Mouse (Mus musculus) limb, embryonic 15.5 days (tissue): ENCODE measurements around the gene Prkca. TPM values are rescaled to one million over a fixed set of nuclear protein-coding genes. Genes with fewer than 3 reads are reported as not detected.

Experiments
- ATAC-seq: fragments of 200-750 bp; cut with Nextera tagmentation; 2 replicates; pipeline ENCODE4 v1.8.0; 2017; ENCODE audit warnings: low read depth, moderate TSS enrichment; ENCODE audit not compliant: insufficient number of reproducible peaks, low FRiP score, low TSS enrichment
- H3K27ac ChIP-seq: fragments of 300-500 bp; sonication (generic); 2 replicates; pipeline ENCODE4 v1.5.1; 2015; ENCODE audit warnings: moderate library complexity, mild to moderate bottlenecking, inconsistent platforms
- H3K27me3 ChIP-seq: fragments of 300-500 bp; sonication (generic); 2 replicates; pipeline ENCODE4 v1.6.1; 2015; ENCODE audit warnings: inconsistent platforms
- H3K36me3 ChIP-seq: fragments of 300-500 bp; sonication (generic); 2 replicates; pipeline ENCODE4 v1.6.1; 2015; ENCODE audit warnings: inconsistent platforms
- H3K4me1 ChIP-seq: fragments of 300-500 bp; sonication (generic); 2 replicates; pipeline ENCODE4 v1.6.1; 2015; ENCODE audit warnings: inconsistent platforms
- H3K4me2 ChIP-seq: fragments of 300-500 bp; sonication (generic); 2 replicates; pipeline ENCODE4 v1.6.1; 2015; ENCODE audit warnings: mild to moderate bottlenecking, inconsistent platforms
- H3K4me3 ChIP-seq: fragments of 300-500 bp; sonication (generic); 2 replicates; pipeline ENCODE4 v1.5.1; 2015; ENCODE audit warnings: mild to moderate bottlenecking, inconsistent platforms
- H3K9ac ChIP-seq: fragments of 300-500 bp; sonication (generic); 2 replicates; pipeline ENCODE4 v1.6.1; 2015; ENCODE audit warnings: inconsistent platforms
- H3K9me3 ChIP-seq: fragments of 300-500 bp; sonication (generic); 2 replicates; pipeline ENCODE4 v1.6.1; 2016; ENCODE audit warnings: inconsistent platforms
- whole genome bisulfite sequencing: fragments of 180-500 bp; shearing (Covaris S2); methylation state at CpG from one replicate; pipeline ENCODE4 v1.1.7; 2015; 5-methylcytosine and 5-hydroxymethylcytosine counted together
- polyA plus RNA-seq: library from polyadenylated mRNA; unstranded; fragments of >200 nt; fragmentation: Nextera tagmentation; extraction: Ambion mirVana; gene quantifications from 2 replicates; pipeline ENCODE4 v1.2.1, GENCODE M21; 2015

Prkca gene
- polyA plus RNA-seq, 1 experiment from 2014 or later = 8.3 TPM

- WGBS = 89% methylated on average over 7 of the region's 7 CpGs
- H3K36me3 ChIP-seq = no peaks in the 10 kb centered on the region
- ATAC-seq = no peak
Measured at GRCm38 (mm10) chr11:108251924-108252775, 91.6 kb downstream of the Prkca start.

DNA sequence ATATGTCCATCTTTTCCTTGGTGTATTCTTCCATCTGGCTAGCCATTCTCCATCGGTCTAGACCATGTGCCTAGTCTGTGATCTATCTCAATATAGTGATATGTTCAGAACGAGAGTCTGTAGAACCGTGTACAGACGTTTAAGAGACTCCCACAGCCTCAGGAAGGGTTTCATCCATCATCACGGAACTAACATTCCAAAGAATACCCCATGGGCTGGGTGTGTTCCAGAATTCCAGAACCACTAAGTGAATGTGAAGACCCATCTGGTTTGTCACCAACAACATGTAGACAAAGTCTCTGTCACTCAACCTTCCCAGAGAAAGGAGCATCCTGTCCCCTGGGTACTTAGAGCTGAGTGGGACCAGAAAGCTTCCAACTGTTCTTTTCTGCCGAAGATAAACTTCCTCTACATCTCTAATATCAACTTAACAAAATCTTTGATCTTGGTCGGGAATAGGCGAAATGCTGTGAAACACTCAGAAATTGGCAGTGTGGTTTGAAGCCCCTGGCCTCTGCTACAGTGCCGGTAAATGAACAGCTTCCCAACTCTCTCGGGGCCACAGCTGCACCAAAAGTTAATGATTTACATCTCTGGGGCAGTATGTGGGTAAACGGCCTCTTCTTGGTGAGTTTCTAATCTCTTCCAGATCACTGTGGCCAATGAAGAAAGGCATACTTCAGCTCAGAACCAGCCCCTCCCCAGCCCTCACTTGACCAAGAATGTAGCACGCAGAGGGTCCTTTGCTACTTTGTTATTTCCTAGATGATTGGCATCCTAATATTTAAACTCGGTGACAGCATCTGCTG, 92.7 kb downstream of the Prkca start:
- Histone ChIP-seq H3K4me1 (peaks cover 18% of the 10 kb centered on the region), H3K9me3 (no peaks in the 10 kb centered on the region), H3K4me2 (no peak overlapping the region), H3K4me3 (no peak overlapping the region), H3K9ac (no peak overlapping the region), H3K27me3 (no peaks in the 10 kb centered on the region), H3K36me3 (no peaks in the 10 kb centered on the region), H3K27ac (no peak overlapping the region)
- 50% methylated on average over 13 of the region's 13 CpGs for WGBS
- ATAC-seq = no peak

More at GRCm38 (mm10) chr11:108251924-108252775, 91.6 kb downstream of the Prkca start:
- Histone ChIP-seq H3K9me3 (no peaks in the 10 kb centered on the region), H3K27me3 (no peaks in the 10 kb centered on the region), H3K4me2 (no peak overlapping the region), H3K27ac (no peak overlapping the region), H3K9ac (no peak overlapping the region), H3K4me1 (peaks cover 18% of the 10 kb centered on the region), H3K4me3 (no peak overlapping the region)

GRCm38 (mm10) chr11:108250146-108250635, 93.5 kb downstream of the Prkca start:
- 21% methylated on average over 1 of the region's 1 CpGs for WGBS
- Histone ChIP-seq H3K27ac (no peak overlapping the region), H3K36me3 (no peaks in the 10 kb centered on the region), H3K4me1 (peaks cover 18% of the 10 kb centered on the region), H3K9ac (no peak overlapping the region), H3K4me2 (no peak overlapping the region), H3K27me3 (no peaks in the 10 kb centered on the region), H3K9me3 (no peaks in the 10 kb centered on the region), H3K4me3 (no peak overlapping the region)
- ATAC-seq = no peak

GRCm38 (mm10) chr11:108249487-108249886, 94.2 kb downstream of the Prkca start:
- no peak overlapping the region for H3K4me3 ChIP-seq
- ATAC-seq = no peak
- H3K36me3 ChIP-seq = no peaks in the 10 kb centered on the region
- H3K4me2 ChIP-seq = no peak overlapping the region
- H3K9me3 ChIP-seq = no peaks in the 10 kb centered on the region
- no peaks in the 10 kb centered on the region for H3K27me3 ChIP-seq
- no peak overlapping the region for H3K27ac ChIP-seq
- WGBS = 57% methylated on average over 5 of the region's 5 CpGs
- no peak overlapping the region for H3K9ac ChIP-seq
- H3K4me1 ChIP-seq = peaks cover 18% of the 10 kb centered on the region

DNA sequence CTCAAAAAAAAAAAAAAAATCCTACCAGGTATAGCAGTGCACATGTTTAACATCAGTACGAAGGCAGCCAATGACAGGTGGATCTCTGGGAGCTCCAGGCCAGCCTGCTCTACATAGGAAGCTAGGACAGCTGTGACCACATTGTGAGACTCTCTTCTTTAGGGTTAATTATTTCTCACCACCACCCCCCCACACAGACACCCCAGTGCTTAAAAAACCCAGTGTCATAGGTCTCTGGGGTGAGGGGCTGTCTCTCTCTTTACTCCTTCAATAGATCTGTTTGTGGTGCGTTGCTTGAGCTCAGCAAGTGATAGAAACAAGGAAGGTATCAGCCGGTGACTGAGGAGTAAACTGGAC, 94.7 kb downstream of the Prkca start:
- Histone ChIP-seq H3K9me3 (no peaks in the 10 kb centered on the region), H3K27ac (no peak overlapping the region), H3K36me3 (no peaks in the 10 kb centered on the region), H3K4me3 (no peak overlapping the region), H3K9ac (no peak overlapping the region), H3K27me3 (no peaks in the 10 kb centered on the region), H3K4me1 (peaks cover 18% of the 10 kb centered on the region), H3K4me2 (no peak overlapping the region)
- 86% methylated on average over 3 of the region's 3 CpGs for WGBS
- no peak for ATAC-seq

GRCm38 (mm10) chr11:108248218-108249046, 95.3 kb downstream of the Prkca start:
- Histone ChIP-seq H3K36me3 (no peaks in the 10 kb centered on the region), H3K27ac (no peak overlapping the region), H3K9ac (no peak overlapping the region), H3K4me3 (no peak overlapping the region), H3K4me1 (peaks cover 14% of the 10 kb centered on the region), H3K9me3 (no peaks in the 10 kb centered on the region), H3K4me2 (no peak overlapping the region), H3K27me3 (no peaks in the 10 kb centered on the region)
- no peak for ATAC-seq
- 83% methylated on average over 12 of the region's 12 CpGs for WGBS

- 88% methylated on average over 10 of the region's 10 CpGs for WGBS
- no peak for ATAC-seq
- H3K27ac ChIP-seq = no peak overlapping the region
- no peak overlapping the region for H3K9ac ChIP-seq
- H3K9me3 ChIP-seq = no peaks in the 10 kb centered on the region
- no peaks in the 10 kb centered on the region for H3K27me3 ChIP-seq
- H3K4me1 ChIP-seq = peaks cover 14% of the 10 kb centered on the region
- H3K36me3 ChIP-seq = no peaks in the 10 kb centered on the region
- H3K4me3 ChIP-seq = no peak overlapping the region
- H3K4me2 ChIP-seq = no peak overlapping the region
Measured at GRCm38 (mm10) chr11:108247121-108247863, 96.4 kb downstream of the Prkca start.

DNA sequence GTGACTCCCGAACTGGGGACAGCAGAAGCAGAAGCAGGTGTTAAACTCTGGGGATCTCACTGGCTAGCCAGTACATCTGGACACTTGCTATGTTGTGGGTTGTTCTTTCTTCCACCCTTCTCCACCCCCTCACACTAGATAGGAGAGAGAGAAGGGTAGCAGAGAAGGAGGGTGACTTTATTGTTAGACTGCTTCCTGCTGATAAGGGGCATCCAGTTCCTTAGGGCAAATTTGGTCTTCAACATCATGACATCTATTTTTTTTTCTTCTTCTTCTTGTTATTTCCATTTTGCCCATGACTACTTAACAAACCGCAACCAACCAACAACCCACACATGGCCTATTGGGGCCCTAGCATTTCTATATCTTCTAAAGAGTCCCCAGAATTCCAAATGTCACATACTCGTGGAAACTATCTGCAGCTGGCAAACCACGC, 97.4 kb downstream of the Prkca start:
- no peak for ATAC-seq
- H3K4me2 ChIP-seq = no peak overlapping the region
- H3K36me3 ChIP-seq = no peaks in the 10 kb centered on the region
- no peak overlapping the region for H3K9ac ChIP-seq
- H3K4me1 ChIP-seq = peaks cover 12% of the 10 kb centered on the region
- H3K9me3 ChIP-seq = no peaks in the 10 kb centered on the region
- no peaks in the 10 kb centered on the region for H3K27me3 ChIP-seq
- 62% methylated on average over 4 of the region's 4 CpGs for WGBS
- no peak overlapping the region for H3K4me3 ChIP-seq
- no peak overlapping the region for H3K27ac ChIP-seq

GRCm38 (mm10) chr11:108244241-108244640, 99.5 kb downstream of the Prkca start:
- H3K4me3 ChIP-seq = no peak overlapping the region
- H3K9me3 ChIP-seq = no peaks in the 10 kb centered on the region
- 75% methylated on average over 2 of the region's 2 CpGs for WGBS
- no peak for ATAC-seq
- no peak overlapping the region for H3K9ac ChIP-seq
- H3K27ac ChIP-seq = no peak overlapping the region
- no peak overlapping the region for H3K4me2 ChIP-seq
- peaks cover 8% of the 10 kb centered on the region for H3K4me1 ChIP-seq
- no peaks in the 10 kb centered on the region for H3K27me3 ChIP-seq
- no peaks in the 10 kb centered on the region for H3K36me3 ChIP-seq

DNA sequence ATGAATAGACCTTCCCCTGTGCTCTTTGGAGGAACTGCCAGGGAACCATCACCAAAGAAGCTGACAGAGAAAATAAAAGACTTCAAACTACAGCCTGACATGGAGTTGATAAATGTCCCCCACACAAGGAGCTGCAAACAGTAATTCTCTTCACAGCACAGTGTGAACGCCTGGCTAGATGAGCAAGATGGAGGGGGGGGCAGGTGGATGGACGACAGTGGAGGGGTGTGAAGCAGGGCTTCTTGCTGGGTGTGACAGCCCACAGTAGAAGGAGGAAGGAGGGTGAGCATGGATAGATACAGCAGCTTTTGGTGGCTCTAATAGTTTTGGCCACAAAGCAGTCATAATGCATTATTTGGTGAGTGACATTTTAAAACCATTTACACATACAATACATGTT, 100.1 kb downstream of the Prkca start:
- H3K27ac ChIP-seq = no peak overlapping the region
- H3K27me3 ChIP-seq = no peaks in the 10 kb centered on the region
- no peaks in the 10 kb centered on the region for H3K9me3 ChIP-seq
- no peak overlapping the region for H3K4me3 ChIP-seq
- H3K4me1 ChIP-seq = peaks cover 14% of the 10 kb centered on the region
- no peak overlapping the region for H3K4me2 ChIP-seq
- H3K9ac ChIP-seq = no peak overlapping the region
- WGBS = 30% methylated on average over 2 of the region's 2 CpGs
- H3K36me3 ChIP-seq = no peaks in the 10 kb centered on the region
- ATAC-seq = no peak

DNA sequence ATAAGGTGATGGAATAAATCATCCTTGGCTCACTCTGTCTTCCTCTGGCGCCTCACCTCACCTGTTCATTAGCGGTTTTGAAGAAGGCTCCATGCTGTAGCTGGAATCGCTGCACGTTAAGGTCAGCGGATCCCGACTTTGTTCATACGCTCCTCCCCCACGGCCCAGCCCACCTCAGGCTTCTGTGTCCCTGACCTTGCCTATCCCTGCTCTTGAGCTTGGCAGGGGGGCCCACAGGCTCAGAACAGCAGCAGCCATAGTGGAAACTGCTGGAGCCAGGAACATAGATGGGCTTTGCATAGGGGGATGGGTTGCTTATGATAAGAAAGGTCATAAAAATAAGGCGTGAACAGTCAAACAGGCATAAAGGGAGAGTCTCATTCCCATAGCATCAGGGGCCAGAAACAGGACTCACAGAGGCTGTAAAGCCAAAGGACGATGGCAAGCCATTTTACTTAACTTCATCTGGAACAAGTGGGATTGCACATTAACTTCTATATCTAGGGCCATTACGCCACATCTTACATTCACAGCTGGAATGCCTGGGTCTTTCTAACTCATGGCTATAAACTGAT, 102.7 kb downstream of the Prkca start:
- Histone ChIP-seq H3K27ac (no peak overlapping the region), H3K36me3 (no peaks in the 10 kb centered on the region), H3K27me3 (no peaks in the 10 kb centered on the region), H3K9me3 (no peaks in the 10 kb centered on the region), H3K4me3 (no peak overlapping the region), H3K4me2 (no peak overlapping the region), H3K9ac (no peak overlapping the region), H3K4me1 (peaks cover 32% of the 10 kb centered on the region)
- 62% methylated on average over 11 of the region's 11 CpGs for WGBS
- ATAC-seq = no peak
